Mouse (Mus musculus) liver, embryonic 12.5 days (tissue): ENCODE results near the gene 2310011J03Rik. TPM values are rescaled to one million over a fixed set of nuclear protein-coding genes. Genes with fewer than 3 reads are reported as not detected.

Source experiments
- ATAC-seq: fragments of 200-750 bp; cut with Nextera tagmentation; 2 replicates; pipeline ENCODE4 v1.8.0; 2017; ENCODE audit warnings: moderate number of reproducible peaks, mild to moderate bottlenecking, moderate library complexity
- H3K27ac ChIP-seq: fragments of 300-500 bp; sonication (generic); 2 replicates; pipeline ENCODE4 v1.5.1; 2016; ENCODE audit warnings: mild to moderate bottlenecking
- H3K27me3 ChIP-seq: fragments of 300-500 bp; sonication (generic); replicated peaks from 2 replicates; pipeline ENCODE4 v1.6.1; 2016; ENCODE audit warnings: mild to moderate bottlenecking, moderate library complexity
- H3K36me3 ChIP-seq: fragments of 300-500 bp; sonication (generic); 2 replicates; pipeline ENCODE4 v1.6.1; 2016; ENCODE audit warnings: mild to moderate bottlenecking, moderate library complexity
- H3K4me1 ChIP-seq: fragments of 300-500 bp; sonication (generic); 2 replicates; pipeline ENCODE4 v1.6.1; 2016
- H3K4me2 ChIP-seq: fragments of 300-500 bp; sonication (generic); 2 replicates; pipeline ENCODE4 v1.6.1; 2016; ENCODE audit warnings: mild to moderate bottlenecking, moderate library complexity
- H3K4me3 ChIP-seq: fragments of 300-500 bp; sonication (generic); 2 replicates; pipeline ENCODE4 v1.5.1; 2016; ENCODE audit warnings: mild to moderate bottlenecking, moderate library complexity
- H3K9ac ChIP-seq: fragments of 300-500 bp; sonication (generic); 2 replicates; pipeline ENCODE4 v1.6.1; 2016; ENCODE audit warnings: mild to moderate bottlenecking, moderate library complexity
- H3K9me3 ChIP-seq: fragments of 300-500 bp; sonication (generic); replicated peaks from 2 replicates; pipeline ENCODE4 v1.6.1; 2016; ENCODE audit warnings: mild to moderate bottlenecking, moderate library complexity
- WGBS: fragments of 180-500 bp; shearing (Covaris S2); methylation state at CpG from one replicate; pipeline ENCODE4 v1.1.7; 2016; ENCODE audit not compliant: insufficient replicate concordance; 5-methylcytosine and 5-hydroxymethylcytosine counted together
- microRNA-seq: library from miRNA; unstranded; fragments of <30 nt; microRNA quantifications from one replicate; pipeline ENCODE4, GENCODE M21; 2017
- polyA plus RNA-seq: library from polyadenylated mRNA; unstranded; fragments of >200 nt; fragmentation: Nextera tagmentation; extraction: Ambion mirVana; gene quantifications from 2 replicates; pipeline ENCODE4 v1.2.1, GENCODE M21; 2016

2310011J03Rik gene
- polyA plus RNA-seq, 1 experiment from 2014 or later, result 46.7 TPM

DNA sequence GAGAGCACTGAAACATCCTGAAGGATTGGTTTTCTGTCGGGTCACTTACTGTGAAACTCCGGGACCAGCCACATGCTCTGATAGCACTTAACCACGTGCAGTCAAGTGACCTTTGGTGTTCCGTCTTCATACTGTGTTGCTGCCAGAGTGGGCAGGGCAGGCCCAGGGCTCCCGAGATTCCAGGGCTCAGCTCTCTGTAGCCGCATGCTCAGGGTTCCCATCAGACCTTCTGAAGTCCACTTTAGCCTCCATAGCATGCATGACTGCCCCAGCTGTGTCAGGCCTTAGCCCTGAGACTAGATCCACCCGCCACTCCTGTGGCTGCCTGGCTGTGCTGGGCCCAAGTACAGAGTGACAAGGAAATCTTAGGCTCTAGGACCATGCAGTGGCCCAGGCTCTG is 39.0 kb downstream of the 2310011J03Rik start:
- Histone ChIP-seq H3K4me1 (no peaks in the 10 kb centered on the region), H3K27ac (no peak overlapping the region), H3K4me2 (no peak overlapping the region), H3K9me3 (no peaks in the 10 kb centered on the region), H3K27me3 (no peaks in the 10 kb centered on the region), H3K4me3 (no peak overlapping the region), H3K9ac (no peak overlapping the region), H3K36me3 (peaks cover 100% of the 10 kb centered on the region)
- 82% methylated on average over 7 of the region's 7 CpGs for WGBS
- no peak for ATAC-seq

- no peaks in the 10 kb centered on the region for H3K27me3 ChIP-seq
- no peak overlapping the region for H3K4me2 ChIP-seq
- peaks cover 8% of the 10 kb centered on the region; the same call in 1 of the 2 replicates for H3K4me1 ChIP-seq
- no peak for ATAC-seq
- H3K9ac ChIP-seq, result no peak overlapping the region
- H3K9me3 ChIP-seq, result no peaks in the 10 kb centered on the region
- H3K36me3 ChIP-seq, result peaks cover 100% of the 10 kb centered on the region
- H3K27ac ChIP-seq, result no peak overlapping the region
- H3K4me3 ChIP-seq, result no peak overlapping the region
- 87% methylated on average over 12 of the region's 12 CpGs for WGBS
Measured at GRCm38 (mm10) chr10:80279273-80279672, 41.1 kb downstream of the 2310011J03Rik start.

DNA sequence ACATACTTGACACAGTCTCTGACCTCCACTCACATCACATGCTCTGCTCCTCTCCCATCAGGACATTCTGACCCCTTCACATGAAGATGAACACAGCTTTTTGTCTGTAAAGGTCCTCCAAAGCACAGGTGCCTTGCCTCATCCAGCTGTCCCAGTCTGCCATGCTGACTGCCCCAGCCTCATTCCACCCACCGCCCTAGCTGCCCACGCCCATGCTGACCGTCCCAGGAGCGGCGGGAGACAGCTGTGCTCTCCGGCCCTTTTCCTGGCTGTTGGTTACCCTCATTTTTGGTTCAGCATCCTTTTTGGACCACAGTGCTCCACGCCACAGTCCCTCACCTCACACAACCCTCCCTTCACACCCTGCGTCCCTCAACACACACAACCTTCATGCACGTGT is 41.9 kb downstream of the 2310011J03Rik start:
- H3K27ac ChIP-seq, result no peak overlapping the region
- H3K9me3 ChIP-seq, result no peaks in the 10 kb centered on the region
- peaks cover 17% of the 10 kb centered on the region for H3K4me1 ChIP-seq
- no peak overlapping the region for H3K4me2 ChIP-seq
- no peak for ATAC-seq
- peaks cover 100% of the 10 kb centered on the region for H3K36me3 ChIP-seq
- H3K9ac ChIP-seq, result no peak overlapping the region
- 88% methylated on average over 9 of the region's 9 CpGs for WGBS
- no peak overlapping the region for H3K4me3 ChIP-seq
- H3K27me3 ChIP-seq, result no peaks in the 10 kb centered on the region

GRCm38 (mm10) chr10:80276238-80276637 is 44.1 kb downstream of the 2310011J03Rik start:
- Histone ChIP-seq H3K4me1 (peaks cover 37% of the 10 kb centered on the region), H3K4me3 (no peak overlapping the region), H3K27me3 (no peaks in the 10 kb centered on the region), H3K36me3 (peaks cover 97% of the 10 kb centered on the region), H3K9me3 (no peaks in the 10 kb centered on the region), H3K27ac (no peak overlapping the region), H3K9ac (no peak overlapping the region), H3K4me2 (no peak overlapping the region)
- ATAC-seq, result no peak
- 77% methylated on average over 5 of the region's 5 CpGs for WGBS

DNA sequence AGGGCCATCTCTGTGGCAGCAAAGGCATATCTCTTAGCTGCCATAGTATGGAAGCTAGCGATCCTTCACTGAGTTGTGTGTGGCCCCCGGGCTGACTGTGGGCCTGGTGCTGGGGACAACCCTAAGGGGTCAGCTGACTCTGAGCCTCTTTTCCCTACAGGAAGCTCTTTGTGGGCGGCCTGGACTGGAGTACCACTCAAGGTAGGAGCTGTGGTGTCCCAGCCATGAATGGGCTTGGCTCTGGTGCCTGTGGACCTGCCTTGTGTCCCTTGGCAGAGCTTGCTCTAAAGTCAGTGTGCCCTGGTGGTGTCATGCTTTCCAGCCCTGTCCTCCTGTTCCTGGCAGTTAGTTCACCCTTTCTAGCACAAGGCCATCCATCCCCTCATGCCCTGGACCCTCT is 46.5 kb downstream of the 2310011J03Rik start:
- Histone ChIP-seq H3K4me3 (no peak overlapping the region), H3K9ac (0 out of 2 replicates have a peak overlapping the region, but pooled peaks have one; percentile 12), H3K4me1 (peaks cover 60% of the 10 kb centered on the region), H3K9me3 (no peaks in the 10 kb centered on the region), H3K27ac (peak overlapping the region; percentile 64), H3K36me3 (peaks cover 85% of the 10 kb centered on the region), H3K27me3 (no peaks in the 10 kb centered on the region), H3K4me2 (no peak overlapping the region)
- 88% methylated on average over 3 of the region's 3 CpGs for WGBS
- no peak for ATAC-seq

DNA sequence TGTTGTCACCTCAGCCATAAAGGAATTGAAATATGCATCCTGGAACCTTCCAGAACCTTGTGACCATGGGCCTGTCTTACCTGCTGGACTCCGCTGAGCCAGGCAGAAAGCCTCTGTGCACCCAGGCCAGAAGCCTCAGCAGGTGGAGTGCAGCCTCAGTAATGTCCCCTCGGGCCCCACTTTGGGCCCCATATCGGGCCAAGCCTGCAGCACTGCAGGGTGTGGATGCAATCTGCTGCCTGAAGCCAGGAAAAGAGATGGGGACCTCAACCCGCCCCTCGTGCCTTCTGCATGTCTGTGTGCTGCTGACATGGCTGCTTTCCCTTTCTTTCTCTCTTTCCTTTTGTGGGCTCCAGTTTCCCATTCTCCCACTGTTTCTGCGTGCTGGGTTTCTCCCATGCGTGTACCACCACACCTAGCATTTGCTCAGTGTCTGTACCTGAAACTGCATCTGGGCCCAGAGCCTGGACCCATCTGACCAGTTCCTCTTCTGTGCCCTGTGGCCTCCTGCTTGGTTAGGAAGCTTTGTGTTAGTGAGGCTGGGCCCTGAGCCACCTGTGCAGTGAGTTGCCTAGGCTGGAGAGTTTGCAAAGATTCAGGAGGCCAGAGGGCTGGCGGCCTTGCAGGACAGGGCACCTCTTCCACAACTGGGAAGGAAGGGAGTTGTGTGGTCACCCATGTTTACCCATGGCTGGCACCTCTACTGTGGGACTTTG is 48.3 kb downstream of the 2310011J03Rik start:
- H3K4me1 ChIP-seq, result peaks cover 79% of the 10 kb centered on the region
- no peaks in the 10 kb centered on the region for H3K9me3 ChIP-seq
- 56% methylated on average over 8 of the region's 8 CpGs for whole genome bisulfite sequencing
- peaks cover 85% of the 10 kb centered on the region for H3K36me3 ChIP-seq
- H3K27me3 ChIP-seq, result no peaks in the 10 kb centered on the region
- peak; percentile 74 for ATAC-seq
- H3K4me3 ChIP-seq, result peak overlapping the region; percentile 34
- peak overlapping the region; percentile 68 for H3K9ac ChIP-seq
- peak overlapping the region; percentile 85 for H3K4me2 ChIP-seq
- peak overlapping the region; percentile 89 for H3K27ac ChIP-seq

GRCm38 (mm10) chr10:80271186-80271843 is 49.0 kb downstream of the 2310011J03Rik start:
- Histone ChIP-seq H3K27me3 (no peaks in the 10 kb centered on the region), H3K4me3 (peak overlapping the region; percentile 34), H3K9me3 (no peaks in the 10 kb centered on the region), H3K9ac (peak overlapping the region; percentile 68), H3K36me3 (peaks cover 85% of the 10 kb centered on the region), H3K4me1 (peaks cover 86% of the 10 kb centered on the region), H3K27ac (peak overlapping the region; percentile 89), H3K4me2 (peak overlapping the region; percentile 85)
- ATAC-seq, result no peak
- WGBS, result 62% methylated on average over 5 of the region's 5 CpGs

GRCm38 (mm10) chr10:80270734-80271181 is 49.6 kb downstream of the 2310011J03Rik start:
- H3K4me1 ChIP-seq, result peaks cover 91% of the 10 kb centered on the region
- ATAC-seq, result peak; percentile 82
- H3K9me3 ChIP-seq, result no peaks in the 10 kb centered on the region
- H3K36me3 ChIP-seq, result peaks cover 80% of the 10 kb centered on the region
- peak overlapping the region; percentile 34 for H3K4me3 ChIP-seq
- H3K27me3 ChIP-seq, result no peaks in the 10 kb centered on the region
- peak overlapping the region; percentile 89 for H3K27ac ChIP-seq
- peak overlapping the region; percentile 85 for H3K4me2 ChIP-seq
- 37% methylated on average over 6 of the region's 6 CpGs for WGBS
- H3K9ac ChIP-seq, result peak overlapping the region; percentile 68

- Histone ChIP-seq H3K27me3 (no peaks in the 10 kb centered on the region), H3K9me3 (no peaks in the 10 kb centered on the region), H3K4me1 (peaks cover 94% of the 10 kb centered on the region), H3K4me3 (peak overlapping the region; percentile 34), H3K9ac (peak overlapping the region; percentile 68), H3K27ac (peak overlapping the region; percentile 89), H3K36me3 (peaks cover 73% of the 10 kb centered on the region), H3K4me2 (peak overlapping the region; percentile 85)
- ATAC-seq, result peak; percentile 48; the same call in 1 of the 2 replicates
- whole genome bisulfite sequencing, result 30% methylated on average over 2 of the region's 2 CpGs
Measured at GRCm38 (mm10) chr10:80270099-80270498, 50.2 kb downstream of the 2310011J03Rik start.

Small RNA genes lying within 50 kb of the gene (microRNA-seq; reads per million reads assigned to microRNA genes)
- gene Mir6911, result 1.8 reads per million

Other genes starting within 250 kb of the 2310011J03Rik start
- 15.0 and 15.4 TPM in 2 replicates for gene Sbno2, start 215.0 kb downstream of the 2310011J03Rik start, polyA plus RNA-seq
- 18.6 and 19.8 TPM in 2 replicates for gene Stk11, start 204.7 kb downstream of the 2310011J03Rik start, polyA plus RNA-seq
- gene Atp5d, start 181.9 kb downstream of the 2310011J03Rik start, polyA plus RNA-seq, result 393 and 419 TPM in 2 replicates
- 0.94 and 0.96 TPM in 2 replicates for gene Cbarp, start 179.7 kb downstream of the 2310011J03Rik start, polyA plus RNA-seq
- 5.7 and 6.3 TPM in 2 replicates for gene Midn, start 172.3 kb downstream of the 2310011J03Rik start, polyA plus RNA-seq
- gene Cirbp, start 154.6 kb downstream of the 2310011J03Rik start, polyA plus RNA-seq, result 22.1 and 27.3 TPM in 2 replicates
- gene 1600002K03Rik, start 147.6 kb downstream of the 2310011J03Rik start, polyA plus RNA-seq, result 14.0 and 16.4 TPM in 2 replicates
- gene Efna2, start 141.1 kb downstream of the 2310011J03Rik start, polyA plus RNA-seq, result 3.1 and 3.4 TPM in 2 replicates
- gene Mum1, start 94.1 kb downstream of the 2310011J03Rik start, polyA plus RNA-seq, result 33.5 and 35.1 TPM in 2 replicates
- gene Ndufs7, start 71.4 kb downstream of the 2310011J03Rik start, polyA plus RNA-seq, result 296 and 312 TPM in 2 replicates
- gene Gamt, start 59.5 kb downstream of the 2310011J03Rik start, polyA plus RNA-seq, result 43.0 and 50.0 TPM in 2 replicates
- gene Dazap1, start 59.1 kb downstream of the 2310011J03Rik start, polyA plus RNA-seq, result 44.3 and 45.9 TPM in 2 replicates
- gene Rps15, start 28.1 kb downstream of the 2310011J03Rik start, polyA plus RNA-seq, result 872 and 920 TPM in 2 replicates
- gene Apc2, start 24.6 kb downstream of the 2310011J03Rik start, polyA plus RNA-seq, result 0.17 and 0.22 TPM in 2 replicates
- 6.9 and 7.2 TPM in 2 replicates for gene Pcsk4, start 9.0 kb upstream of the 2310011J03Rik start, polyA plus RNA-seq
- gene Reep6, start 9.4 kb upstream of the 2310011J03Rik start, polyA plus RNA-seq, result 61.4 and 61.6 TPM in 2 replicates
- gene Adamtsl5, start 27.9 kb upstream of the 2310011J03Rik start, polyA plus RNA-seq, result 2.4 and 2.9 TPM in 2 replicates
- 0.06 and 0.10 TPM in 2 replicates for gene Plk5, start 35.9 kb upstream of the 2310011J03Rik start, polyA plus RNA-seq
- gene Mex3d, start 67.1 kb upstream of the 2310011J03Rik start, polyA plus RNA-seq, result 2.1 TPM in 2 replicates
- 134 and 140 TPM in 2 replicates for gene Mbd3, start 79.0 kb upstream of the 2310011J03Rik start, polyA plus RNA-seq
- gene Uqcr11, start 86.3 kb upstream of the 2310011J03Rik start, polyA plus RNA-seq, result 594 and 628 TPM in 2 replicates
- 110 and 115 TPM in 2 replicates for gene Tcf3, start 113.1 kb upstream of the 2310011J03Rik start, polyA plus RNA-seq
- gene Onecut3, start 174.3 kb upstream of the 2310011J03Rik start, polyA plus RNA-seq, result 0.29 and 0.33 TPM in 2 replicates
- 0.02 and 0.08 TPM in 2 replicates for gene Atp8b3, start 218.6 kb upstream of the 2310011J03Rik start, polyA plus RNA-seq
- gene Rexo1, start 241.0 kb upstream of the 2310011J03Rik start, polyA plus RNA-seq, result 23.2 and 23.9 TPM in 2 replicates